Mouse (Mus musculus): ENCODE results near the gene Fbxo8. TPM values are rescaled to one million over a fixed set of nuclear protein-coding genes. Genes with fewer than 3 reads are reported as not detected.
A peak's percentile ranks its signal among the peaks of the same experiment; 100 is the strongest.

The Fbxo8 gene
- 37.8 and 38.4 TPM in 2 replicates for polyA plus RNA-seq (2015; fragmentation: Nextera tagmentation; extraction: Ambion mirVana)

GRCm38 (mm10) chr8:56550558-56551360 is at the start of gene Fbxo8, which contains the start of gene Cep44:
Fbxo8 (plus strand) TSS chr8:56551090.
Cep44 (minus strand) TSS chr8:56551047.
- Histone ChIP-seq H3K36me3 (no peaks in the 10 kb centered on the region), H3K4me3 (replicated peaks) (peak within 1 kb of the TSS; percentile 62), H3K4me2 (peak within 1 kb of the TSS; percentile 62), H3K9me3 (no peaks in the 10 kb centered on the region), H3K27ac (peak within 1 kb of the TSS; percentile 85), H3K9ac (peak within 1 kb of the TSS; percentile 73), H3K27me3 (replicated peaks) (no peaks in the 10 kb centered on the region), H3K4me1 (peaks cover 3% of the 10 kb centered on the region; the same call in 1 of the 2 replicates)
- peak; percentile 84 for ATAC-seq (ENCODE audit: insufficient read depth, low FRiP score, low read depth)
- WGBS, result under 1% methylated on average over 53 of the region's 53 CpGs

- H3K27me3 ChIP-seq (replicated peaks), result no peaks in the 10 kb centered on the region
- no peak overlapping the region for H3K27ac ChIP-seq
- no peaks in the 10 kb centered on the region for H3K36me3 ChIP-seq
- no peak overlapping the region for H3K4me3 ChIP-seq (replicated peaks)
- H3K9ac ChIP-seq, result no peak overlapping the region
- no peak overlapping the region for H3K4me2 ChIP-seq
- no peaks in the 10 kb centered on the region for H3K4me1 ChIP-seq
- no peak for ATAC-seq (ENCODE audit: insufficient read depth, low FRiP score, low read depth)
- no peaks in the 10 kb centered on the region for H3K9me3 ChIP-seq
These were observed 49.0 kb upstream of the Fbxo8 start for GRCm38 (mm10) chr8:56501911-56502310.

- Histone ChIP-seq H3K27ac (no peak overlapping the region), H3K9ac (no peak overlapping the region), H3K36me3 (no peaks in the 10 kb centered on the region), H3K9me3 (no peaks in the 10 kb centered on the region), H3K27me3 (replicated peaks) (no peaks in the 10 kb centered on the region), H3K4me1 (no peaks in the 10 kb centered on the region), H3K4me3 (replicated peaks) (no peak overlapping the region), H3K4me2 (no peak overlapping the region)
- ATAC-seq (ENCODE audit: insufficient read depth, low FRiP score, low read depth), result no peak
- WGBS, result 46% methylated on average over 3 of the region's 3 CpGs
These were observed 42.5 kb upstream of the Fbxo8 start for GRCm38 (mm10) chr8:56508318-56508951.

GRCm38 (mm10) chr8:56508952-56509479 is 41.9 kb upstream of the Fbxo8 start:
- Histone ChIP-seq H3K4me2 (no peak overlapping the region), H3K4me3 (replicated peaks) (no peak overlapping the region), H3K36me3 (no peaks in the 10 kb centered on the region), H3K27me3 (replicated peaks) (no peaks in the 10 kb centered on the region), H3K9ac (no peak overlapping the region), H3K27ac (no peak overlapping the region), H3K9me3 (no peaks in the 10 kb centered on the region), H3K4me1 (no peaks in the 10 kb centered on the region)
- no peak for ATAC-seq (ENCODE audit: insufficient read depth, low FRiP score, low read depth)
- WGBS, result 68% methylated on average over 4 of the region's 4 CpGs

GRCm38 (mm10) chr8:56518848-56519247 is 32.0 kb upstream of the Fbxo8 start:
- no peaks in the 10 kb centered on the region for H3K27me3 ChIP-seq (replicated peaks)
- no peak overlapping the region for H3K9ac ChIP-seq
- H3K4me1 ChIP-seq, result no peaks in the 10 kb centered on the region
- H3K4me3 ChIP-seq (replicated peaks), result no peak overlapping the region
- ATAC-seq (ENCODE audit: insufficient read depth, low FRiP score, low read depth), result no peak
- H3K4me2 ChIP-seq, result no peak overlapping the region
- WGBS, result 67% methylated on average over 6 of the region's 6 CpGs
- H3K9me3 ChIP-seq, result no peaks in the 10 kb centered on the region
- H3K36me3 ChIP-seq, result no peaks in the 10 kb centered on the region
- no peak overlapping the region for H3K27ac ChIP-seq

- no peaks in the 10 kb centered on the region for H3K36me3 ChIP-seq
- no peak for ATAC-seq (ENCODE audit: insufficient read depth, low FRiP score, low read depth)
- 83% methylated on average over 2 of the region's 2 CpGs for WGBS
- no peaks in the 10 kb centered on the region for H3K27me3 ChIP-seq (replicated peaks)
- no peaks in the 10 kb centered on the region for H3K4me1 ChIP-seq
- no peaks in the 10 kb centered on the region for H3K9me3 ChIP-seq
- H3K4me2 ChIP-seq, result no peak overlapping the region
- no peak overlapping the region for H3K9ac ChIP-seq
- no peak overlapping the region for H3K4me3 ChIP-seq (replicated peaks)
- no peak overlapping the region for H3K27ac ChIP-seq
These were observed 30.6 kb upstream of the Fbxo8 start for GRCm38 (mm10) chr8:56520249-56520648.

GRCm38 (mm10) chr8:56521051-56521450 is 29.8 kb upstream of the Fbxo8 start:
- 82% methylated on average over 4 of the region's 4 CpGs for WGBS
- no peak overlapping the region for H3K9ac ChIP-seq
- H3K36me3 ChIP-seq, result no peaks in the 10 kb centered on the region
- no peak for ATAC-seq (ENCODE audit: insufficient read depth, low FRiP score, low read depth)
- H3K4me1 ChIP-seq, result no peaks in the 10 kb centered on the region
- H3K27me3 ChIP-seq (replicated peaks), result no peaks in the 10 kb centered on the region
- no peak overlapping the region for H3K4me3 ChIP-seq (replicated peaks)
- no peak overlapping the region for H3K27ac ChIP-seq
- H3K4me2 ChIP-seq, result no peak overlapping the region
- no peaks in the 10 kb centered on the region for H3K9me3 ChIP-seq

- peaks cover 2% of the 10 kb centered on the region; the same call in 1 of the 2 replicates for H3K36me3 ChIP-seq
- 69% methylated on average over 6 of the region's 6 CpGs for WGBS
- no peak overlapping the region for H3K4me2 ChIP-seq
- H3K27ac ChIP-seq, result no peak overlapping the region
- ATAC-seq (ENCODE audit: insufficient read depth, low FRiP score, low read depth), result no peak
- no peaks in the 10 kb centered on the region for H3K27me3 ChIP-seq (replicated peaks)
- no peaks in the 10 kb centered on the region for H3K4me1 ChIP-seq
- no peak overlapping the region for H3K9ac ChIP-seq
- no peak overlapping the region for H3K4me3 ChIP-seq (replicated peaks)
- no peaks in the 10 kb centered on the region for H3K9me3 ChIP-seq
These were observed 22.0 kb upstream of the Fbxo8 start for GRCm38 (mm10) chr8:56528869-56529268.

- no peaks in the 10 kb centered on the region for H3K9me3 ChIP-seq
- ATAC-seq (ENCODE audit: insufficient read depth, low FRiP score, low read depth), result no peak
- 3% methylated on average over 3 of the region's 3 CpGs for WGBS
These were observed 20.5 kb upstream of the Fbxo8 start for GRCm38 (mm10) chr8:56530359-56530758.

GRCm38 (mm10) chr8:56540706-56541105 is 10.2 kb upstream of the Fbxo8 start:
- Histone ChIP-seq H3K4me1 (no peaks in the 10 kb centered on the region), H3K9ac (no peak overlapping the region), H3K36me3 (peaks cover 25% of the 10 kb centered on the region), H3K4me2 (no peak overlapping the region), H3K27me3 (replicated peaks) (no peaks in the 10 kb centered on the region), H3K27ac (no peak overlapping the region), H3K9me3 (no peaks in the 10 kb centered on the region), H3K4me3 (replicated peaks) (no peak overlapping the region)
- WGBS, result 77% methylated on average over 7 of the region's 7 CpGs
- no peak for ATAC-seq (ENCODE audit: insufficient read depth, low FRiP score, low read depth)

More at GRCm38 (mm10) chr8:56530359-56530758, 20.5 kb upstream of the Fbxo8 start:
- Histone ChIP-seq H3K27ac (no peak overlapping the region), H3K27me3 (replicated peaks) (no peaks in the 10 kb centered on the region), H3K4me2 (no peak overlapping the region), H3K4me3 (replicated peaks) (no peak overlapping the region), H3K36me3 (peaks cover 2% of the 10 kb centered on the region; the same call in 1 of the 2 replicates), H3K9ac (no peak overlapping the region), H3K4me1 (no peaks in the 10 kb centered on the region)

- H3K4me2 ChIP-seq, result no peak overlapping the region
- H3K4me1 ChIP-seq, result peaks cover 3% of the 10 kb centered on the region; the same call in 1 of the 2 replicates
- H3K27me3 ChIP-seq (replicated peaks), result no peaks in the 10 kb centered on the region
- H3K9ac ChIP-seq, result no peak overlapping the region
- no peak overlapping the region for H3K27ac ChIP-seq
- no peak overlapping the region for H3K4me3 ChIP-seq (replicated peaks)
- 89% methylated on average over 2 of the region's 2 CpGs for WGBS
- no peaks in the 10 kb centered on the region for H3K9me3 ChIP-seq
- no peak for ATAC-seq (ENCODE audit: insufficient read depth, low FRiP score, low read depth)
- peaks cover 5% of the 10 kb centered on the region; the same call in 1 of the 2 replicates for H3K36me3 ChIP-seq
These were observed 3.0 kb upstream of the Fbxo8 start for GRCm38 (mm10) chr8:56547866-56548265.

- WGBS, result under 1% methylated on average over 28 of the region's 28 CpGs
These were observed 517 bp downstream of the Fbxo8 start for GRCm38 (mm10) chr8:56551361-56551852.

More at GRCm38 (mm10) chr8:56551361-56551852, 517 bp downstream of the Fbxo8 start:
- no peaks in the 10 kb centered on the region for H3K9me3 ChIP-seq
- peak overlapping the region; percentile 13; the same call in 1 of the 2 replicates for H3K9ac ChIP-seq
- peak; percentile 96 for ATAC-seq (ENCODE audit: insufficient read depth, low FRiP score, low read depth)
- H3K4me3 ChIP-seq (replicated peaks), result peak overlapping the region; percentile 62
- H3K36me3 ChIP-seq, result no peaks in the 10 kb centered on the region
- H3K4me2 ChIP-seq, result peak overlapping the region; percentile 62
- H3K4me1 ChIP-seq, result peaks cover 3% of the 10 kb centered on the region; the same call in 1 of the 2 replicates
- no peaks in the 10 kb centered on the region for H3K27me3 ChIP-seq (replicated peaks)
- peak overlapping the region; percentile 85 for H3K27ac ChIP-seq

All from stomach, embryonic 15.5 days (tissue).